Mouse (Mus musculus) erythroblast, embryonic 14.5 days (primary cell): ENCODE measurements around the gene Tox3.

Experiments
- GATA1 ChIP-seq: IDR thresholded peaks from 2 replicates; pipeline ENCODE4 v1.6.1; 2012; ENCODE audit warnings: low read length, inconsistent platforms, mixed read lengths
- TAL1 ChIP-seq: IDR thresholded peaks from 3 replicates; pipeline ENCODE4 v1.6.1; 2012; ENCODE audit warnings: low read length, inconsistent platforms, mixed read lengths

DNA sequence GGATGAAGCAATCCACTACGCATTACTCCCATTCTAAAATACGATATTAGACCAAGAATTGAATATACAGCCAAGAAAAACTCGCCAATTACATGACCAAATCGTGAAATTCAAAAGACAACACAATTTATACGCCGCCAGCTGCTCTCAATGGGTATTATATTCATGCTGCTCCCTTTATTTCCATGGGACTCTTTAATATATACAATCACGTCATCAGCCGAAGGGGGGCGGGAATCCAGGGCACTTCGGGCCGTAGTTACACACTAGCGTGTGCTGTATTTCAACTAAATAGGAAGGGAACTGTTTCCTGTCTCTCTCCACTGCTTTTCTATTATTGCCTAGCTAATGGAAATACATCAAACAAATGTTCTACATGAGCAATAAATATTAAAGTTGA, 45.2 kb downstream of the Tox3 start:
- TF ChIP-seq GATA1 (no peak), TAL1 (no peak)
